Mouse (Mus musculus) lung, embryonic 14.5 days (tissue): ENCODE data around the gene Smg6. TPM values are rescaled to one million over a fixed set of nuclear protein-coding genes. Genes with fewer than 3 reads are reported as not detected.

Experiments
- ATAC-seq: fragments of 200-750 bp; cut with Nextera tagmentation; 2 replicates; pipeline ENCODE4 v1.8.0; 2017; ENCODE audit warnings: mild to moderate bottlenecking, moderate TSS enrichment, moderate library complexity; ENCODE audit not compliant: insufficient read depth
- DNase-seq: peaks from one replicate; pipeline ENCODE4 v3.0.0-alpha.2; 2015
- H3K27ac ChIP-seq: fragments of 300-500 bp; sonication (generic); 2 replicates; pipeline ENCODE4 v1.5.1; 2014; ENCODE audit warnings: low read depth, mild to moderate bottlenecking, moderate library complexity
- H3K27me3 ChIP-seq: fragments of 300-500 bp; sonication (generic); 2 replicates; pipeline ENCODE4 v1.6.1; 2014; ENCODE audit warnings: low read length, control low read depth; ENCODE audit not compliant: insufficient read depth
- H3K36me3 ChIP-seq: fragments of 300-500 bp; sonication (generic); 2 replicates; pipeline ENCODE4 v1.6.1; 2014; ENCODE audit warnings: control low read depth; ENCODE audit not compliant: insufficient read depth
- H3K4me1 ChIP-seq: fragments of 300-500 bp; sonication (generic); 2 replicates; pipeline ENCODE4 v1.6.1; 2014; ENCODE audit warnings: antibody characterized with exemption, control low read depth; ENCODE audit not compliant: insufficient read depth
- H3K4me2 ChIP-seq: fragments of 300-500 bp; sonication (generic); 2 replicates; pipeline ENCODE4 v1.6.1; 2014; ENCODE audit warnings: mild to moderate bottlenecking
- H3K4me3 ChIP-seq: fragments of 300-500 bp; sonication (generic); 2 replicates; pipeline ENCODE4 v1.5.1; 2014; ENCODE audit warnings: low read depth, low read length
- H3K9ac ChIP-seq: fragments of 300-500 bp; sonication (generic); 2 replicates; pipeline ENCODE4 v1.6.1; 2014
- H3K9me3 ChIP-seq: fragments of 300-500 bp; sonication (generic); 2 replicates; pipeline ENCODE4 v1.6.1; 2016; ENCODE audit warnings: low read depth, low read length, control low read depth
- CTCF ChIP-seq: IDR thresholded peaks from 2 replicates; pipeline ENCODE4 v1.5.1; 2016; ENCODE audit warnings: antibody characterized with exemption, low read depth
- WGBS: fragments of 180-500 bp; shearing (Covaris S2); extraction: QIAGEN DNeasy Blood & Tissue Kit; methylation state at CpG from one replicate; pipeline ENCODE4 v1.1.7; 2014; 5-methylcytosine and 5-hydroxymethylcytosine counted together
- polyA plus RNA-seq: library from polyadenylated mRNA; unstranded; fragments of >200 nt; fragmentation: Nextera tagmentation; extraction: Ambion mirVana; gene quantifications from 2 replicates; pipeline ENCODE4 v1.2.1, GENCODE M21; 2014

Gene Smg6
- polyA plus RNA-seq, 1 experiment from 2014 or later, result 16.4 TPM

DNA sequence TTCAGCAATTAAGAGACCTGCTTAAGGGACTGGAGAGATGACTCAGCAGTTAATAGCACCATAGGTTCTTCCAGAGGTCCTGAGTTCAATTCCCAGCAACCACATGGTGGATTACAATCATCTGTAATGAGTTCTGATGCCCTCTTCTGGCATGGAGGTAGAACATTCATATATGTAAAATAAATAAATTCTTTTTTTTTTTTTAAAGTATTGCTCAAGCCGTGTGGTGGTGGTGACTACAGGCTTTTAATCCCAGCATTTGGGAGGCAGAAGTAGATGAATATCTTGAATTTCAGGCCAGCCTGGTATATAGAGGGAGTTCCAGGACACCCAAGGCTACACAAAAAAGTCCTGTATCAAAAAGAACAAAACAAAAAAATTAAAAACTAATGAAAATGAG is 224.7 kb downstream of the Smg6 start:
- peaks cover 25% of the 10 kb centered on the region for H3K4me1 ChIP-seq
- no peaks in the 10 kb centered on the region for H3K9me3 ChIP-seq
- TF ChIP-seq CTCF, result no peak
- no peak overlapping the region for H3K4me2 ChIP-seq
- no peak overlapping the region for H3K4me3 ChIP-seq
- no peaks in the 10 kb centered on the region for H3K27me3 ChIP-seq
- DNase-seq (no peak), ATAC-seq (no peak)
- no peak overlapping the region for H3K9ac ChIP-seq
- H3K27ac ChIP-seq, result no peak overlapping the region
- WGBS, result 55% methylated on average over 1 of the region's 1 CpGs
- H3K36me3 ChIP-seq, result peaks cover 20% of the 10 kb centered on the region; the same call in 1 of the 2 replicates

DNA sequence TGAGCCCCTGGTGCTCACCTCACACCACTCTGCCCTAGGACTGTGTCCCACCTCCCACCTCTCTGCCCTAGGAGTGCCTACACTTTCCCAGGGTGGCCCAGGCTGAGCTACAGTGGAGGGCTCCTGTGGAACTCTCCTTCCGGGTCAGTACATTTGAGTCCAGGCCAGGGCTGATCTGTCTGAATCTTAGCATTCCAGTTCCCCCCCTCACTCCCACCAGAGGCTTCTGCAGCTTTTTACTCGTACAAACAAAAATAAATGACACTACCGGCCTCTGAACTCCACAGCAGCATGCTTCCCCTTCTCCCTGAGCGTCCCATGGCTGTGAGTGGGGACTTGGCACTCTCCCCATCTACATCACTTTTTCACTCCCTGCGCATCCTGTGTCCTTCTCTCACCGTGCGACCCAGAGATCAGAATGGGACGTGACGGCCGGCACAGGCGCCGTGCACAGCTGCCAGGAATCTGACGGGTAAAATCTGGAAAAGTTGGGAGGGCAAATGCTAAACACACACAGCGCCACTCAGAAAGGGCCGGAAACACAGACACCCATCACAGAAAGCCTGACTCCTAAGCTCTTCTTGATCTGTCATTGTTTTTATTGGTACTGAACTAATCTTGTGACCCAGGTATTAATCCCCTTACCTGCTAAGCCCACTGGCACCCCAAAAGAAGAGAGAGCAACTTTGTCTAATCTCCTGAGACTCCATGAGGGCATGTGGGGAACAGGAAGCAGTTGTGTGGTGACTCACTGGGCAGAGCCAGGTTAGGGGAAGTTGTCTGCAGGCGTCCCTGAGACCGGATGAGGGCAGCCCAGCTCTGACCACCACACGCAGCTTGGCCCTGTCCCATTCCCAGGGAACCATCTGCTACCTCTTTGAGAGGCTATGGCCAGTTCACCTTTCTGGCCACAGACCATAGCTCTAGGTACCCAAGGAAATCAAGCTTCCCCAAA is 227.3 kb downstream of the Smg6 start:
- H3K4me2 ChIP-seq, result no peak overlapping the region; the same call in 1 of the 2 replicates
- peak; percentile 76 for ATAC-seq
- no peak overlapping the region for H3K4me3 ChIP-seq
- peak overlapping the region; percentile 93 for H3K27ac ChIP-seq
- peaks cover 21% of the 10 kb centered on the region for H3K4me1 ChIP-seq
- H3K9ac ChIP-seq, result no peak overlapping the region
- 33% methylated on average over 18 of the region's 18 CpGs for WGBS
- peaks cover 11% of the 10 kb centered on the region; the same call in 1 of the 2 replicates for H3K36me3 ChIP-seq
- H3K9me3 ChIP-seq, result no peaks in the 10 kb centered on the region
- TF ChIP-seq CTCF, result 0 out of 2 replicates have a peak, but pooled peaks have one; percentile 1
- H3K27me3 ChIP-seq, result no peaks in the 10 kb centered on the region
- DNase-seq, result peak; percentile 86

DNA sequence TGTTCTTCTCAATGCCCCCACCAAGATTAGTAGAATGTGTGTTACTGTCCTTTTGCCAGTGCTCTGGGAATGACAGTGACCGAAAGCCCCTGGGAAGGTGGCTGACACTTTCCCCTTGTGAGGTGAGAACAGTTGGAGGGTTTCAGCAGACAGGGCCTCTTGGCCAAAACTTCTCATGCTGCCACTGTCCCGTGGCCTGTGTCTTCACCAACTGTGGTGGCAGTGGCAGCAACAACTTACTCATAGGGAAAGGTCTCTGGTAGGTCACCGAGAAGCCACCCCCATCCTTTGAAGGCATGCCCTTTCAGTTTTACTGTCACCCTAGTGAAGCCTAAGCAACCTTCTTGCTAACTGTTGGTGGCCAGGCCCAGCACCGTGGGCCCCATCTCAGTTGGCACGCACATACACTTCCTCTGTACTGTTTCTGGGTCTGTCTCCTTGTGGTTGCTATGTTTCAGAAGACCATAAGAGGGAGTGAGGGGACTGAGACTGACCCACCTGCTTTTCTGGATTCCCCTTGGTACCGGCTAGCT is 228.5 kb downstream of the Smg6 start:
- DNase-seq (peak; percentile 19), ATAC-seq (no peak)
- TF ChIP-seq CTCF, result peak; percentile 42; the same call in 1 of the 2 replicates
- Histone ChIP-seq H3K27me3 (no peaks in the 10 kb centered on the region), H3K4me3 (no peak overlapping the region), H3K9ac (no peak overlapping the region), H3K36me3 (peaks cover 14% of the 10 kb centered on the region; the same call in 1 of the 2 replicates), H3K4me2 (no peak overlapping the region), H3K4me1 (peaks cover 23% of the 10 kb centered on the region), H3K9me3 (no peaks in the 10 kb centered on the region), H3K27ac (peak overlapping the region; percentile 54; the same call in 1 of the 2 replicates)
- WGBS, result 60% methylated on average over 6 of the region's 6 CpGs

DNA sequence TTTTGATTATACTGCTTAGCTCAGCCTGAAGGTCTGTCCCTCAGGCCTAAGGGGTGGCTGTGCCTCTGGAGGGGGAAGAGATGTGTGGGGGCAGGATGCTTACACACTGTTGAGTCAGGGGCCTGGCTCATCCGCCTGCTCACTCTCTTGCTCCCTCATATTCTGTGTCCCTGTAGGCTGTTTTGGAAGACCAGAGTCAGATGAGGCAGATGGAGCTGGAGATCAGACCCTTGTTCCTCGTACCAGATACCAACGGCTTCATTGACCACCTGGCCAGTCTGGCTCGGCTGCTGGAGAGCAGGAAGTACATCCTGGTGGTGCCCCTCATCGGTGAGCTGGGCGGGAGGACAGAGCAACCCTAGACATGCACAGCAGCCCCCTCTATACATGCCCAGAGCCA is 230.4 kb downstream of the Smg6 start:
- H3K27ac ChIP-seq, result peak overlapping the region; percentile 75
- no peak overlapping the region for H3K9ac ChIP-seq
- TF ChIP-seq CTCF, result no peak
- no peak overlapping the region for H3K4me2 ChIP-seq
- H3K4me3 ChIP-seq, result no peak overlapping the region
- DNase-seq (no peak), ATAC-seq (0 out of 2 replicates have a peak, but pooled peaks have one; percentile 4)
- 40% methylated on average over 6 of the region's 6 CpGs for WGBS
- no peaks in the 10 kb centered on the region for H3K9me3 ChIP-seq
- H3K27me3 ChIP-seq, result no peaks in the 10 kb centered on the region
- H3K4me1 ChIP-seq, result peaks cover 23% of the 10 kb centered on the region
- peaks cover 27% of the 10 kb centered on the region for H3K36me3 ChIP-seq

DNA sequence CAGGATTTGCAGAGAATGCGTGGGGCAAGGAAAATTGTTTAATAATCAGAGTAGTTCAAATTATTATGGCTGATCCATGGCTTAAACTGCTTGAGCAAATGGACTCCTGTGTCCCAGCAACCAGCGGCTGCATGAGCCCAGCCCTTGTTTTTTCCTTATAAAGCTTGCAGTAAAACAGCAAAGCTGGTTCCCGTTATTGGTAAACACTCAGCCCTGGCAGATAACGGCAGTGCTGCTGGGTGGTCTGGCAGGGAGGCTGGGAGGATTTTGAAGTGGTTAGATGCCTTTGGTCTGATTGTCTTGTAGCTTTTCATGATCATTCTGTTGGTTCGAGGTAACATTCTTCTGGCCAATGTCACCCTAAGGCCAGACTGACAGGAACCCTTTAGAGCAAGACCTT is 230.8 kb downstream of the Smg6 start:
- 27% methylated on average over 5 of the region's 5 CpGs for WGBS
- no peaks in the 10 kb centered on the region for H3K27me3 ChIP-seq
- H3K9me3 ChIP-seq, result no peaks in the 10 kb centered on the region
- no peak overlapping the region for H3K4me3 ChIP-seq
- peak overlapping the region; percentile 75 for H3K27ac ChIP-seq
- DNase-seq (peak; percentile 81), ATAC-seq (0 out of 2 replicates have a peak, but pooled peaks have one; percentile 12)
- H3K4me2 ChIP-seq, result no peak overlapping the region
- H3K36me3 ChIP-seq, result peaks cover 31% of the 10 kb centered on the region
- no peak for TF ChIP-seq CTCF
- H3K9ac ChIP-seq, result no peak overlapping the region
- peaks cover 23% of the 10 kb centered on the region for H3K4me1 ChIP-seq

DNA sequence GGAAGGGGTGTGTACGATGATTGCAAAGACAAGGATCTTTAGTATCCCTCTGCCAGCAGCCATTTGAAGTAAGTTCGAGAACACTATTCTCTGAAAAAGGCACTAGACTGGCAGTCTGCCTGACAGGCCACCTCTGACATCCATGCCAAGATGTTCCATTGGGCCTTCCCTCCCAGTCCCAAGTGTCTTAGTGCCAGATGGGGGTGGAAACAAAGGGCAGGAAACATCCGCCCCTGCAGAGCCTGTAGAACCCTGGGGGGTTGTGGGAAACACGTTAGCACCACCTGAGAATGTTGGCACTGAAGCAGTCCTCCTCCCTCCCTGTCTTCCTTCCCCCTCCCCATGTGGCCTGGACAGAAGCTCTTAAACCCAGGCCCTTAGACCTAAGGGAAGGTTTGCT is 231.4 kb downstream of the Smg6 start:
- H3K9ac ChIP-seq, result no peak overlapping the region
- H3K4me2 ChIP-seq, result no peak overlapping the region
- H3K36me3 ChIP-seq, result peaks cover 32% of the 10 kb centered on the region
- H3K4me3 ChIP-seq, result no peak overlapping the region
- H3K9me3 ChIP-seq, result no peaks in the 10 kb centered on the region
- peak; percentile 35 for DNase-seq
- peaks cover 23% of the 10 kb centered on the region for H3K4me1 ChIP-seq
- no peak for ATAC-seq
- WGBS, result 24% methylated on average over 4 of the region's 4 CpGs
- H3K27me3 ChIP-seq, result no peaks in the 10 kb centered on the region
- H3K27ac ChIP-seq, result peak overlapping the region; percentile 75
- TF ChIP-seq CTCF, result no peak

DNA sequence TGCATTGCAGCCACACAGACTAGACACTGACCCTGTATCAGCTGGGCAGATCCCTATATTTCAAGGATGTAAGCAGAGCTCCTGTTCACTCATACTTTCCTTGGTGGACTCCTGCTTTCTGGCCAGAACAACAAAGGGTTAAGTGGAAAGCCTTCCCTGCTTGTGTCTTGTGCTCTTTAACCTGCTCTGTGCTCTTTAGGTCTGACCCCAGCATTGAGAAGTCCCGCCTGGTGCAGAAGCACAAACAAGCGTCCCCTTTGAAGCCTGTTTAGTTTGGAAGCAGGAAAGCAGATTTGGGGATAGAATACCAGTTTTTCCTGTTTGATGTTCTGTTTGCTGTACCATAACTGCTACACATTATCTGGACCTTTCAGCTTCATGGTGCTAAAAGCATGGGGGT is 232.3 kb downstream of the Smg6 start:
- Histone ChIP-seq H3K9ac (no peak overlapping the region), H3K36me3 (peaks cover 41% of the 10 kb centered on the region), H3K27me3 (no peaks in the 10 kb centered on the region), H3K9me3 (no peaks in the 10 kb centered on the region), H3K27ac (peak overlapping the region; percentile 75), H3K4me3 (no peak overlapping the region), H3K4me1 (peaks cover 23% of the 10 kb centered on the region), H3K4me2 (no peak overlapping the region)
- no peak for ATAC-seq
- WGBS, result 34% methylated on average over 2 of the region's 2 CpGs
- TF ChIP-seq CTCF, result no peak
- peak; percentile 30 for DNase-seq
